8 mouse cellular contexts compared by ENCODE assay signal in genomic region chr11:67965905-67966878, GRCm38 (mm10). TPM values are rescaled to one million over a fixed set of nuclear protein-coding genes. Genes with fewer than 3 reads are reported as not detected.
DNase-seq lines count a peak whose midpoint lies in the region; ATAC-seq and TF ChIP-seq lines count a peak whose summit lies in the region.

TSS of gene Stx8 (plus strand) at chr11:67966193.

- H3K9me3 ChIP-seq in ES-E14 (ENCODE audit: control insufficient read depth, insufficient read depth, low read depth, low read length) = no peaks in the 10 kb centered on the region
- H3K9me3 ChIP-seq in forebrain, embryonic 16.5 days (ENCODE audit: control insufficient read depth, low read length) = no peaks in the 10 kb centered on the region
- H3K9me3 ChIP-seq in lung, embryonic 15.5 days = no peaks in the 10 kb centered on the region

- under 1% methylated on average over 28 of the region's 28 CpGs for WGBS in forebrain, embryonic 16.5 days
- under 1% methylated on average over 28 of the region's 28 CpGs for WGBS in lung, embryonic 15.5 days

- no peak within 1 kb of the TSS for H3K27ac ChIP-seq in ES-E14 (ENCODE audit: insufficient read depth, low read depth, low read length, poor library complexity, severe bottlenecking)
- no peak within 1 kb of the TSS for H3K27ac ChIP-seq in forebrain, embryonic 16.5 days (ENCODE audit: low read length)
- peak within 1 kb of the TSS; percentile 21 for H3K27ac ChIP-seq in lung, embryonic 15.5 days

- peaks cover 4% of the 10 kb centered on the region; the same call in 1 of the 2 replicates for H3K36me3 ChIP-seq in ES-E14 (ENCODE audit: control insufficient read depth, insufficient read depth, low read length, poor library complexity, severe bottlenecking)
- H3K36me3 ChIP-seq in forebrain, embryonic 16.5 days (ENCODE audit: control insufficient read depth, insufficient read depth) = no peaks in the 10 kb centered on the region
- 0 out of 2 replicates have a peak, but pooled peaks cover 4% of the 10 kb centered on the region for H3K36me3 ChIP-seq in lung, embryonic 15.5 days

- H3K4me1 ChIP-seq in ES-E14 (ENCODE audit: control insufficient read depth in 2 of 2, insufficient read depth in 2 of 2, low read length in 2 of 2, poor library complexity in 1 of 2) = 0 out of 4 replicates have a peak, but pooled peaks cover 2% of the 10 kb centered on the region in 2 experiments
- H3K4me1 ChIP-seq in forebrain, embryonic 16.5 days (replicated peaks; ENCODE audit: control insufficient read depth, insufficient read depth, low read length) = peaks cover 19% of the 10 kb centered on the region
- H3K4me1 ChIP-seq in lung, embryonic 15.5 days = peaks cover 20% of the 10 kb centered on the region

- H3K4me2 ChIP-seq in forebrain, embryonic 16.5 days (ENCODE audit: low read length) = peak within 1 kb of the TSS; percentile 70
- peak within 1 kb of the TSS; percentile 68 for H3K4me2 ChIP-seq in lung, embryonic 15.5 days

- peak within 1 kb of the TSS; percentile 82 to 86 for H3K4me3 ChIP-seq in ES-E14 (ENCODE audit: insufficient read depth in 1 of 2, low read depth in 1 of 2, low read length in 2 of 2, poor library complexity in 1 of 2, severe bottlenecking in 1 of 2)
- peak within 1 kb of the TSS; percentile 88 for H3K4me3 ChIP-seq in forebrain, embryonic 16.5 days (replicated peaks; ENCODE audit: low read length)
- H3K4me3 ChIP-seq in lung, embryonic 15.5 days = peak within 1 kb of the TSS; percentile 64

- peak within 1 kb of the TSS; percentile 83 for H3K9ac ChIP-seq in ES-E14 (ENCODE audit: insufficient read depth, low read depth, low read length, poor library complexity, severe bottlenecking)
- H3K9ac ChIP-seq in forebrain, embryonic 16.5 days (replicated peaks; ENCODE audit: low read depth, low read length) = peak within 1 kb of the TSS; percentile 81
- peak within 1 kb of the TSS; percentile 78 for H3K9ac ChIP-seq in lung, embryonic 15.5 days

- peak; percentile 65 for DNase-seq in ES-E14 (ENCODE audit: low read depth, low spot score)
- DNase-seq in cerebellum, adult 11-12 months = peak; percentile 84
- DNase-seq in heart, postnatal 4 days = peak; percentile 98
- peak; percentile 73 to 88 for DNase-seq in layer of hippocampus, adult 8-10 months (ENCODE audit: low spot score in 2 of 2)
- DNase-seq in ovary, adult 18-20 months (ENCODE audit: low spot score) = peak; percentile 79
- peak; percentile 87 for DNase-seq in thymus, postnatal 0 days (ENCODE audit: low spot score)

- peak; percentile 89 for ATAC-seq in forebrain, embryonic 16.5 days
- ATAC-seq in lung, embryonic 15.5 days (ENCODE audit: borderline replicate concordance, extremely low read depth, low FRiP score, low TSS enrichment) = peak; percentile 81

- in situ Hi-C loops in ES-E14 (cut with MboI; ENCODE audit: low sequenced_read_pairs in 2 of 2, unreplicated experiment in 2 of 2) = no loop called here

- H3K27me3 ChIP-seq in forebrain, embryonic 16.5 days (replicated peaks; ENCODE audit: control insufficient read depth, insufficient read depth, low read length) = no peaks in the 10 kb centered on the region
- no peaks in the 10 kb centered on the region for H3K27me3 ChIP-seq in lung, embryonic 15.5 days

TF ChIP-seq in ES-E14, 5 proteins besides CTCF, POLR2A, EP300 and RAD21:
- TF ChIP-seq ZNF384 (IDR thresholded peaks at IDR 0.05; ENCODE audit: low read depth, low read length) (no peak), MAFK (IDR thresholded peaks at IDR 0.05; ENCODE audit: insufficient read depth, low read depth, low read length) (no peak), ZC3H11A (IDR thresholded peaks at IDR 0.05; ENCODE audit: borderline replicate concordance, low read depth, low read length) (no peak), HCFC1 (IDR thresholded peaks at IDR 0.05; ENCODE audit: borderline replicate concordance, insufficient read depth, low read length) (no peak)

RNA-seq across cellular contexts. Expression of gene Stx8, which starts in this region (rescaled TPM):
- 15.5 and 19.4 TPM in 2 replicates for total RNA-seq in ES-E14 (2012; rRNA removed)
- 66.6 and 68.2 TPM in 2 replicates for polyA plus RNA-seq in forebrain, embryonic 16.5 days (2015; fragmentation: Nextera tagmentation; extraction: Ambion mirVana)
- total RNA-seq in heart, postnatal 4 days (2021) = 10 to 100 TPM; 34.7 to 35.8 TPM
- total RNA-seq in layer of hippocampus, adult 8-10 months (2022) = 10 to 100 TPM; 30.2 to 39.8 (median 35.9) TPM
- polyA plus RNA-seq in lung, embryonic 15.5 days (2015; fragmentation: Nextera tagmentation; extraction: Ambion mirVana) = 52.1 and 54.7 TPM in 2 replicates
- 79.6 and 83.2 TPM in 2 replicates for polyA plus RNA-seq in thymus, postnatal 0 days (2015; fragmentation: Nextera tagmentation; extraction: Ambion mirVana)
